Mouse (Mus musculus) MEL (cell line): ENCODE data around the gene Ppm1g. TPM values are rescaled to one million over a fixed set of nuclear protein-coding genes. Genes with fewer than 3 reads are reported as not detected.

Source experiments
- DNase-seq: peaks from one replicate; pipeline ENCODE4 v3.0.0; 2011; ENCODE audit warnings: low read depth, low spot score
- H3K27ac ChIP-seq: 2 replicates; pipeline ENCODE4 v1.5.1; 2012; ENCODE audit warnings: low read depth, mild to moderate bottlenecking, control low read depth, low read length, moderate library complexity; ENCODE audit not compliant: control insufficient read depth
- H3K27me3 ChIP-seq, 2 experiments: fragments of 150-350 bp in 1 of 2; sonication (generic) in 1 of 2; 2 replicates each; pipeline ENCODE4 v1.6.1; 2012; ENCODE audit warnings: low read length in 2 of 2, mild to moderate bottlenecking in 2 of 2, improper control_type of control experiment in 1 of 2, moderate library complexity in 1 of 2; ENCODE audit not compliant: insufficient read depth in 2 of 2, control insufficient read depth in 1 of 2
- H3K36me3 ChIP-seq, 2 experiments: 2 replicates each; pipeline ENCODE4 v1.6.1; 2012 to 2014; ENCODE audit warnings: low read length in 2 of 2, improper control_type of control experiment in 1 of 2, inconsistent platforms in 1 of 2, mild to moderate bottlenecking in 1 of 2; ENCODE audit not compliant: insufficient read depth in 2 of 2, control insufficient read depth in 1 of 2
- H3K4me1 ChIP-seq, 2 experiments: fragments of 150-350 bp in 1 of 2; sonication (generic) in 1 of 2; 2 replicates each; pipeline ENCODE4 v1.6.1; 2012; ENCODE audit warnings: low read length in 2 of 2, improper control_type of control experiment in 1 of 2, mild to moderate bottlenecking in 1 of 2; ENCODE audit not compliant: insufficient read depth in 2 of 2, control insufficient read depth in 1 of 2
- H3K4me3 ChIP-seq, 2 experiments: fragments of 150-350 bp in 1 of 2; sonication (generic) in 1 of 2; 2 replicates each; pipeline ENCODE4 v1.5.1; 2012; ENCODE audit warnings: low read depth in 2 of 2, low read length in 2 of 2, mild to moderate bottlenecking in 2 of 2, moderate library complexity in 2 of 2, control low read depth in 1 of 2, improper control_type of control experiment in 1 of 2; ENCODE audit not compliant: control insufficient read depth in 1 of 2, insufficient read depth in 1 of 2
- H3K79me2 ChIP-seq: 2 replicates; pipeline ENCODE4 v1.6.1; 2012; ENCODE audit warnings: mild to moderate bottlenecking, low read length, moderate library complexity; ENCODE audit not compliant: control insufficient read depth, poor library complexity, insufficient read depth
- H3K9ac ChIP-seq: 2 replicates; pipeline ENCODE4 v1.6.1; 2012; ENCODE audit warnings: low read depth, mild to moderate bottlenecking, control low read depth, low read length, moderate library complexity; ENCODE audit not compliant: control insufficient read depth, poor library complexity, severe bottlenecking
- H3K9me3 ChIP-seq: fragments of 150-350 bp; sonication (generic); replicated peaks from 2 replicates; pipeline ENCODE4 v1.6.1; 2012; ENCODE audit warnings: mild to moderate bottlenecking, low read length, improper control_type of control experiment, moderate library complexity; ENCODE audit not compliant: insufficient read depth
- BHLHE40 ChIP-seq: IDR thresholded peaks from 2 replicates; pipeline ENCODE4 v1.6.1; 2012; ENCODE audit warnings: low read depth, mild to moderate bottlenecking, inconsistent platforms, low read length, improper control_type of control experiment, borderline replicate concordance
- CHD1 ChIP-seq: IDR thresholded peaks from 2 replicates; pipeline ENCODE4 v1.6.1; 2012; ENCODE audit warnings: low read depth, mild to moderate bottlenecking, inconsistent platforms, low read length, improper control_type of control experiment
- CTCF ChIP-seq, 3 experiments: IDR thresholded peaks in 2 of 3; conservative IDR thresholded peaks in 1 of 3; 2 replicates each; pipeline ENCODE4 v1.5.1; 2011 to 2012; ENCODE audit warnings: low read length in 3 of 3, low read depth in 2 of 3, mild to moderate bottlenecking in 2 of 3, improper control_type of control experiment in 1 of 3, inconsistent platforms in 1 of 3, mixed read lengths in 1 of 3, moderate library complexity in 1 of 3; ENCODE audit not compliant: control insufficient read depth in 1 of 3, insufficient read depth in 1 of 3, poor library complexity in 1 of 3, severe bottlenecking in 1 of 3
- E2F4 ChIP-seq: IDR thresholded peaks from 2 replicates; pipeline ENCODE4 v1.6.1; 2011; ENCODE audit warnings: low read depth, low read length, improper control_type of control experiment, borderline replicate concordance
- ELF1 ChIP-seq: IDR thresholded peaks from 2 replicates; pipeline ENCODE4 v1.6.1; 2014; ENCODE audit warnings: low read depth, mild to moderate bottlenecking, inconsistent platforms, low read length, improper control_type of control experiment, moderate library complexity
- EP300 ChIP-seq, 2 experiments: IDR thresholded peaks; 2 replicates each; pipeline ENCODE4 v1.6.1; 2011; ENCODE audit warnings: improper control_type of control experiment in 2 of 2, low read length in 2 of 2, low read depth in 1 of 2, mild to moderate bottlenecking in 1 of 2
- ETS1 ChIP-seq: IDR thresholded peaks from 2 replicates; pipeline ENCODE4 v1.6.1; 2012; ENCODE audit warnings: low read depth, mild to moderate bottlenecking, inconsistent platforms, low read length, improper control_type of control experiment, moderate library complexity
- GATA1 ChIP-seq: IDR thresholded peaks from 2 replicates; pipeline ENCODE4 v1.6.1; 2011; ENCODE audit warnings: low read depth, low read length, improper control_type of control experiment
- HCFC1 ChIP-seq: IDR thresholded peaks from 2 replicates; pipeline ENCODE4 v1.6.1; 2012; ENCODE audit warnings: low read depth, mild to moderate bottlenecking, inconsistent platforms, low read length, improper control_type of control experiment, moderate library complexity
- KAT2A ChIP-seq: conservative IDR thresholded peaks from 2 replicates; pipeline ENCODE4 v1.6.1; 2012; ENCODE audit warnings: low read depth, low read length, improper control_type of control experiment, inconsistent platforms
- MAFK ChIP-seq: IDR thresholded peaks from 2 replicates; pipeline ENCODE4 v1.6.1; 2011; ENCODE audit warnings: low read depth, mild to moderate bottlenecking, low read length, improper control_type of control experiment, borderline replicate concordance
- MAX ChIP-seq: IDR thresholded peaks from 2 replicates; pipeline ENCODE4 v1.6.1; 2011; ENCODE audit warnings: low read length, improper control_type of control experiment
- MEF2A ChIP-seq: IDR thresholded peaks from 2 replicates; pipeline ENCODE4 v1.6.1; 2014; ENCODE audit warnings: low read depth, mild to moderate bottlenecking, inconsistent platforms, low read length, improper control_type of control experiment; ENCODE audit not compliant: poor library complexity, insufficient replicate concordance, severe bottlenecking; ENCODE audit errors: extremely low read depth
- MXI1 ChIP-seq: IDR thresholded peaks from 2 replicates; pipeline ENCODE4 v1.6.1; 2011; ENCODE audit warnings: mild to moderate bottlenecking, low read depth, low read length, improper control_type of control experiment
- NELFE ChIP-seq: IDR thresholded peaks from 2 replicates; pipeline ENCODE4 v1.6.1; 2011; ENCODE audit warnings: low read depth, low read length, improper control_type of control experiment
- NRF1 ChIP-seq: IDR thresholded peaks from 2 replicates; pipeline ENCODE4 v1.6.1; 2014; ENCODE audit warnings: low read depth, mild to moderate bottlenecking, inconsistent platforms, low read length, improper control_type of control experiment, moderate library complexity; ENCODE audit not compliant: poor library complexity, insufficient read depth, severe bottlenecking
- POLR2A ChIP-seq, 2 experiments: IDR thresholded peaks; 2 replicates each; pipeline ENCODE4 v1.6.1; 2011 to 2012; ENCODE audit warnings: low read length in 2 of 2, mild to moderate bottlenecking in 2 of 2, control low read depth in 1 of 2, improper control_type of control experiment in 1 of 2, low read depth in 1 of 2, moderate library complexity in 1 of 2; ENCODE audit not compliant: control insufficient read depth in 1 of 2, insufficient read depth in 1 of 2, poor library complexity in 1 of 2
- POLR2AphosphoS2 ChIP-seq: IDR thresholded peaks from 2 replicates; pipeline ENCODE4 v1.6.1; 2011; ENCODE audit warnings: low read length, improper control_type of control experiment
- RAD21 ChIP-seq: IDR thresholded peaks from 2 replicates; pipeline ENCODE4 v1.6.1; 2011; ENCODE audit warnings: mild to moderate bottlenecking, low read depth, low read length, improper control_type of control experiment
- SMC3 ChIP-seq: IDR thresholded peaks from 2 replicates; pipeline ENCODE4 v1.6.1; 2011; ENCODE audit warnings: low read depth, low read length, improper control_type of control experiment
- TAL1 ChIP-seq: IDR thresholded peaks from 2 replicates; pipeline ENCODE4 v1.6.1; 2012; ENCODE audit warnings: mild to moderate bottlenecking, inconsistent platforms, low read length, moderate library complexity, mixed read lengths
- TBP ChIP-seq: IDR thresholded peaks from 2 replicates; pipeline ENCODE4 v1.8.0; 2011; ENCODE audit warnings: low read depth, low read length, improper control_type of control experiment
- TCF12 ChIP-seq: IDR thresholded peaks from 2 replicates; pipeline ENCODE4 v1.6.1; 2014; ENCODE audit warnings: low read depth, mild to moderate bottlenecking, inconsistent platforms, low read length, improper control_type of control experiment, moderate library complexity
- USF2 ChIP-seq, 2 experiments: IDR thresholded peaks; 2 replicates each; pipeline ENCODE4 v1.6.1; 2011 to 2012; ENCODE audit warnings: improper control_type of control experiment in 2 of 2, low read length in 2 of 2, borderline replicate concordance in 1 of 2, inconsistent platforms in 1 of 2, low read depth in 1 of 2, mild to moderate bottlenecking in 1 of 2; ENCODE audit not compliant: insufficient read depth in 1 of 2
- ZKSCAN1 ChIP-seq: IDR thresholded peaks from 2 replicates; pipeline ENCODE4 v1.6.1; 2012; ENCODE audit warnings: low read depth, mild to moderate bottlenecking, inconsistent platforms, low read length, improper control_type of control experiment, moderate library complexity
- ZMIZ1 ChIP-seq: IDR thresholded peaks from 2 replicates; pipeline ENCODE4 v1.6.1; 2012; ENCODE audit warnings: low read depth, mild to moderate bottlenecking, inconsistent platforms, low read length, improper control_type of control experiment, moderate library complexity
- polyA plus RNA-seq, 2 experiments: library from polyadenylated mRNA; stranded (reverse) in 1 of 2; unstranded in 1 of 2; fragments of >175 nt in 1 of 2; fragments of >200 nt in 1 of 2; gene quantifications; 2 replicates each; pipeline versions ENCODE4 v1.2.1 to v1.2.4; 2012; ENCODE audit warnings: low replicate concordance in 2 of 2, low read depth in 1 of 2; ENCODE audit not compliant: insufficient read length in 2 of 2, insufficient read depth in 1 of 2, missing spikeins in 1 of 2
- total RNA-seq: library from RNA; depleted of rRNA; stranded (reverse); fragments of 300-350 nt; gene quantifications from 2 replicates; pipeline ENCODE4 v1.2.3, GENCODE M21; 2012

Ppm1g gene
- total and polyA plus RNA-seq, 3 experiments: 169 to 639 (median 408) TPM

DNA sequence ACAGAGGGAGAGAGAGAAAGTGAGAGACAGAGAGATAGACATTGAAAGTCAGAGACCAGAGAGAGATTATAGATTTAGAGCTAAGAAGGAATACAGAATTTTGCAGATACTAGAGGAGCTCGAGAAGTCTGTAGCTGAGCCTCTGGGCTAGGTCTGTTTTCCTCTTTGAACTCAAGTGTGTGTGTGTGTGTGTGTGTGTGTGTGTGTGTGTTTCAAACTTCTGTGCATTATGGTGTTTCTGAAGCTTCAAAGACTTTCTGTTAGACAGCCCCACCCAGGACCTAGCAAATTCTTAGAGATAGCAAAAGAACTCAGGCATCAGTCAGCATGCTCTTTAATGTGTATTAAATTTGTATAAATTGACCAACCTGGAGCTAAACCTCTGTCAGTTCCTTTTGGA, 6.2 kb upstream of the Ppm1g start:
- H3K4me3 ChIP-seq: no peak overlapping the region
- DNase-seq: no peak
- peaks cover 0 to 6% of the 10 kb centered on the region in 2 experiments; a peak in 2 of 4 replicates for H3K4me1 ChIP-seq
- no peak for TF ChIP-seq USF2 (IDR thresholded peaks at IDR 0.05; ENCODE audit: borderline replicate concordance in 1 of 2, insufficient read depth in 1 of 2, low read depth in 1 of 2, low read length in 2 of 2)
- no peak for TF ChIP-seq MXI1
- no peak overlapping the region for H3K9ac ChIP-seq
- H3K27me3 ChIP-seq: no peaks in the 10 kb centered on the region
- no peak overlapping the region for H3K27ac ChIP-seq
- no peaks in the 10 kb centered on the region for H3K9me3 ChIP-seq
- H3K36me3 ChIP-seq: peaks cover 0 to 6% of the 10 kb centered on the region in 2 experiments; a peak in 2 of 4 replicates
- no peaks in the 10 kb centered on the region for H3K79me2 ChIP-seq

DNA sequence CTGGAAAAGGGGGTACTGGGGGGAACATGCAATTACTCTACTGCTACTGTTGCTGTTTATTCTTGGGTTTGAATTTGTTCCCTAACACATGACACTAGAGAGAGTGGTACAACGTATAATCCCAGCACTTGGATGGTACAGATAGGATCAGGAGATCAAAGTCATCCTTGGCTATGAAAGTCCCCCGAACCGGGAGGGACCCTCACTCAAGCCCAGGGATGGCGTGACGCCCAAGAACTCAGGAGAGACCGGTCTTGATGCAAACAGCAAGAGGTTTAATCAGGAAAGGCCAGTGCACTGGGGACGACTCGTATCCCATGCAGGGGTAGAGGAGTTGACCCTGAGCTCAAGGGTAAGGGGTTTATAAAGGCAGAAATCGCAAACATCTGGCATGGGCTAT, 2.2 kb upstream of the Ppm1g start:
- H3K9me3 ChIP-seq: no peaks in the 10 kb centered on the region
- peaks cover 28% of the 10 kb centered on the region for H3K79me2 ChIP-seq

DNA sequence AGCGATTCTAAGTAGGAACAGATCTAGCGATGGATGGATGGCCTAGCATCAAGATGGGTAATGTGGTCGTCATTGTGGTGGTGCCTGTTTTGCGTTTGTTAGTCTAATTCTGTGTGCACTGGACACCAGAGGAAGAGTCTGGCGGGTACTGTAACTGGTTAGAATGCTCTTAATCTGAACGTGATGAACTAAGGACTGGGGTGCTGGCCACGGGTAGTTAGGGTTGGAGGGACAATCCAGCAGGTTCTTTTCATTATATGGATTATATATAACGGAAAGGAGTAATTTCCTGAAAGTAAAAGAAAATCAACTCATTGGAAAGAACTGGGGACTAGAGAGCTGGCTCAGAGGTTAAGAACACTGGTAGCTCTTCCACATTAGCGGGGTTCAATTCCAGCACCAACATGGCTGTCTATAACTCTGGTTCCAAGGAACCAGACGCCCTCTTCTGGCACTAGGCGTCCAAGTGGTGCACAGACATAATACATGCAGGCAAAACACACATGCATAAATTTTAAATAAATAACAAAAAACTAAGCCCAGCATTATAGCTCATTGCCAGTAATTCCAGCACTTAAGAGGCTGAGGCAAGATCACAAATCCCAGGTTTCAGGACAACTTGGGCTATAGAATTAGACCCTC, 938 bp upstream of the Ppm1g start:
- peak overlapping the region; percentile 84 for H3K27ac ChIP-seq
- no peaks in the 10 kb centered on the region for H3K27me3 ChIP-seq
- H3K9ac ChIP-seq: peak overlapping the region; percentile 84
- H3K79me2 ChIP-seq: peaks cover 40% of the 10 kb centered on the region
- peak; percentile 94 for DNase-seq
- peaks cover 8 to 25% of the 10 kb centered on the region in 2 experiments for H3K36me3 ChIP-seq
- no peaks in the 10 kb centered on the region for H3K9me3 ChIP-seq
- H3K4me3 ChIP-seq: peak overlapping the region; percentile 57 to 72
- H3K4me1 ChIP-seq: peaks cover 8 to 11% of the 10 kb centered on the region in 2 experiments
- TF ChIP-seq NELFE: no peak
- TF ChIP-seq MEF2A: no peak
- TF ChIP-seq POLR2A (IDR thresholded peaks at IDR 0.05; ENCODE audit: control insufficient read depth in 1 of 2, insufficient read depth in 1 of 2, low read depth in 1 of 2, low read length in 2 of 2, poor library complexity in 1 of 2): 0 out of 4 replicates have a peak, but pooled peaks of 1 of the 2 experiments have one; percentile 2
- no peak for TF ChIP-seq POLR2AphosphoS2
- TF ChIP-seq SMC3: peak; percentile 78
- TF ChIP-seq ZMIZ1: no peak
- no peak for TF ChIP-seq ELF1
- TF ChIP-seq ETS1: peak; percentile 42; the same call in 1 of the 2 replicates
- peak; percentile 75 to 90 (median 85) for TF ChIP-seq CTCF (IDR thresholded peaks at IDR 0.05 in 2 of 3, conservative IDR thresholded peaks at IDR 0.05 in 1 of 3; ENCODE audit: control insufficient read depth in 1 of 3, insufficient read depth in 1 of 3, low read depth in 2 of 3, low read length in 3 of 3, poor library complexity in 1 of 3, severe bottlenecking in 1 of 3)
- peak; percentile 73 for TF ChIP-seq HCFC1
- no peak for TF ChIP-seq NRF1
- TF ChIP-seq MAFK: no peak
- TF ChIP-seq TBP: peak; percentile 76
- no peak for TF ChIP-seq KAT2A
- TF ChIP-seq TCF12: no peak; the same call in 1 of the 2 replicates
- TF ChIP-seq GATA1: no peak
- no peak for TF ChIP-seq ZKSCAN1
- no peak for TF ChIP-seq TAL1
- peak; percentile 76 for TF ChIP-seq MXI1
- TF ChIP-seq RAD21: peak; percentile 71
- peak; percentile 52; the same call in 1 of the 2 replicates for TF ChIP-seq MAX
- TF ChIP-seq BHLHE40: no peak

More for the DNA sequence above, 2.2 kb upstream of the Ppm1g start:
- no peak for TF ChIP-seq MAX
- TF ChIP-seq EP300 (IDR thresholded peaks at IDR 0.05; ENCODE audit: low read depth in 1 of 2, low read length in 2 of 2): no peak
- no peak for TF ChIP-seq E2F4
- TF ChIP-seq CHD1: no peak
- no peaks in the 10 kb centered on the region for H3K27me3 ChIP-seq
- H3K4me1 ChIP-seq: peaks cover 5 to 6% of the 10 kb centered on the region in 2 experiments
- no peak overlapping the region for H3K4me3 ChIP-seq
- H3K27ac ChIP-seq: no peak overlapping the region
- no peak overlapping the region for H3K9ac ChIP-seq
- peaks cover 4 to 17% of the 10 kb centered on the region in 2 experiments for H3K36me3 ChIP-seq
- no peak for DNase-seq
